Mouse (Mus musculus): ENCODE measurements around the gene Crb3.

GRCm38 (mm10) chr17:57098321-57098720, 39.4 kb downstream of the Crb3 start:
- TF ChIP-seq CTCF (IDR thresholded peaks at IDR 0.05; ENCODE audit: low read depth): no peak
- no peak for TF ChIP-seq EP300 (IDR thresholded peaks at IDR 0.05; ENCODE audit: low read depth)

Data from liver, postnatal 0 days (tissue).